Mouse (Mus musculus): ENCODE results near the gene Slc5a11. TPM values are rescaled to one million over a fixed set of nuclear protein-coding genes. Genes with fewer than 3 reads are reported as not detected.

Slc5a11 gene
- total and polyA plus RNA-seq, 3 experiments: not detected

DNA sequence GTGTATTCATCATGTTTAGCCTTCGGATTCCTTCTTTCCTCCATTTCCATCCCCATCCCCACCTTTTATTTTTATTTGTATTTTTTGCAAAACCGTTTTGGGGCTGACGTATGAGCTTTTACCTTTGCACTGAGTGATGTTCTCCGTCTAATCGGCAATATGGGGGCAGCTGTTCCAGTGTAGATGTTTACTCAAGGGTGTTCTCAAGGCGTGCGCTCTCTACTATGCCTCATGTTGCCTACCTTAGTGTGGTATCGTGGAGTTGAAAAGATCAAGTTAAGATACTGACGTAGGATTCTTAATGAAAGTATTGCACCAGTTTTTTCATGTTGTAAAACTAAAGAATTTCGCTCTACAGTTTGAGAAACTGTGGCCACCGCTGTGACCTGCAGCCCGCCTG lies 21.4 kb upstream of the Slc5a11 start:
- Histone ChIP-seq H3K27me3 (ENCODE audit: insufficient read depth, low read length) (no peaks in the 10 kb centered on the region), H3K4me3 (ENCODE audit: low read depth, low read length) (no peak overlapping the region), H3K4me1 (ENCODE audit: insufficient read depth, low read depth, low read length) (no peaks in the 10 kb centered on the region; the same call in 1 of the 2 replicates), H3K9me3 (replicated peaks) (no peaks in the 10 kb centered on the region), H3K36me3 (replicated peaks) (peaks cover 74% of the 10 kb centered on the region)
- TF ChIP-seq TAL1 (conservative IDR thresholded peaks at IDR 0.05; ENCODE audit: low read depth, low read length) (no peak), CTCF (IDR thresholded peaks at IDR 0.05; ENCODE audit: low read depth, low read length) (no peak), GATA2 (IDR thresholded peaks at IDR 0.05; ENCODE audit: borderline replicate concordance, low read depth, low read length) (no peak), GATA1 (IDR thresholded peaks at IDR 0.05; ENCODE audit: borderline replicate concordance, low read length) (no peak), POLR2AphosphoS5 (IDR thresholded peaks at IDR 0.05; ENCODE audit: insufficient replicate concordance, low read depth, low read length) (no peak)
- DNase-seq (ENCODE audit: low spot score): no peak
- no peak for ATAC-seq (ENCODE audit: extremely low read depth, insufficient number of reproducible peaks, low FRiP score, poor library complexity, severe bottlenecking)

GRCm38 (mm10) chr7:123194696-123195095 lies 19.9 kb upstream of the Slc5a11 start:
- TF ChIP-seq CTCF (IDR thresholded peaks at IDR 0.05; ENCODE audit: low read depth, low read length) (no peak), GATA1 (IDR thresholded peaks at IDR 0.05; ENCODE audit: borderline replicate concordance, low read length) (no peak), POLR2AphosphoS5 (IDR thresholded peaks at IDR 0.05; ENCODE audit: insufficient replicate concordance, low read depth, low read length) (no peak), TAL1 (conservative IDR thresholded peaks at IDR 0.05; ENCODE audit: low read depth, low read length) (no peak), GATA2 (IDR thresholded peaks at IDR 0.05; ENCODE audit: borderline replicate concordance, low read depth, low read length) (no peak)
- peaks cover 59% of the 10 kb centered on the region for H3K36me3 ChIP-seq (replicated peaks)
- H3K4me1 ChIP-seq (ENCODE audit: insufficient read depth, low read depth, low read length): no peaks in the 10 kb centered on the region; the same call in 1 of the 2 replicates
- H3K27me3 ChIP-seq (ENCODE audit: insufficient read depth, low read length): peaks cover 4% of the 10 kb centered on the region
- no peak for ATAC-seq (ENCODE audit: extremely low read depth, insufficient number of reproducible peaks, low FRiP score, poor library complexity, severe bottlenecking)
- no peak overlapping the region for H3K4me3 ChIP-seq (ENCODE audit: low read depth, low read length)
- no peaks in the 10 kb centered on the region for H3K9me3 ChIP-seq (replicated peaks)
- DNase-seq (ENCODE audit: low spot score): no peak

- Histone ChIP-seq H3K4me1 (ENCODE audit: insufficient read depth, low read depth, low read length) (no peaks in the 10 kb centered on the region; the same call in 1 of the 2 replicates), H3K4me3 (ENCODE audit: low read depth, low read length) (no peak overlapping the region), H3K36me3 (replicated peaks) (peaks cover 42% of the 10 kb centered on the region), H3K27me3 (ENCODE audit: insufficient read depth, low read length) (peaks cover 6% of the 10 kb centered on the region), H3K9me3 (replicated peaks) (no peaks in the 10 kb centered on the region)
- ATAC-seq (ENCODE audit: extremely low read depth, insufficient number of reproducible peaks, low FRiP score, poor library complexity, severe bottlenecking) (no peak), DNase-seq (ENCODE audit: low spot score) (no peak)
- TF ChIP-seq TAL1 (conservative IDR thresholded peaks at IDR 0.05; ENCODE audit: low read depth, low read length) (no peak), CTCF (IDR thresholded peaks at IDR 0.05; ENCODE audit: low read depth, low read length) (no peak), GATA1 (IDR thresholded peaks at IDR 0.05; ENCODE audit: borderline replicate concordance, low read length) (no peak), POLR2AphosphoS5 (IDR thresholded peaks at IDR 0.05; ENCODE audit: insufficient replicate concordance, low read depth, low read length) (no peak), GATA2 (IDR thresholded peaks at IDR 0.05; ENCODE audit: borderline replicate concordance, low read depth, low read length) (no peak)
Observed at GRCm38 (mm10) chr7:123196432-123196831, 18.1 kb upstream of the Slc5a11 start.

- H3K9me3 ChIP-seq (replicated peaks): no peaks in the 10 kb centered on the region
- H3K27me3 ChIP-seq (ENCODE audit: insufficient read depth, low read length): peaks cover 19% of the 10 kb centered on the region
- no peaks in the 10 kb centered on the region; the same call in 1 of the 2 replicates for H3K4me1 ChIP-seq (ENCODE audit: insufficient read depth, low read depth, low read length)
- H3K4me3 ChIP-seq (ENCODE audit: low read depth, low read length): no peak overlapping the region
- TF ChIP-seq TAL1 (conservative IDR thresholded peaks at IDR 0.05; ENCODE audit: low read depth, low read length) (no peak), GATA2 (IDR thresholded peaks at IDR 0.05; ENCODE audit: borderline replicate concordance, low read depth, low read length) (no peak), CTCF (IDR thresholded peaks at IDR 0.05; ENCODE audit: low read depth, low read length) (no peak), GATA1 (IDR thresholded peaks at IDR 0.05; ENCODE audit: borderline replicate concordance, low read length) (no peak), POLR2AphosphoS5 (IDR thresholded peaks at IDR 0.05; ENCODE audit: insufficient replicate concordance, low read depth, low read length) (no peak)
- peaks cover 21% of the 10 kb centered on the region for H3K36me3 ChIP-seq (replicated peaks)
- DNase-seq (ENCODE audit: low spot score) (no peak), ATAC-seq (ENCODE audit: extremely low read depth, insufficient number of reproducible peaks, low FRiP score, poor library complexity, severe bottlenecking) (no peak)
Observed at GRCm38 (mm10) chr7:123198695-123199094, 15.9 kb upstream of the Slc5a11 start.

GRCm38 (mm10) chr7:123199151-123199550 lies 15.4 kb upstream of the Slc5a11 start:
- no peak for ATAC-seq (ENCODE audit: extremely low read depth, insufficient number of reproducible peaks, low FRiP score, poor library complexity, severe bottlenecking)
- TF ChIP-seq GATA1 (IDR thresholded peaks at IDR 0.05; ENCODE audit: borderline replicate concordance, low read length) (no peak), TAL1 (conservative IDR thresholded peaks at IDR 0.05; ENCODE audit: low read depth, low read length) (no peak), POLR2AphosphoS5 (IDR thresholded peaks at IDR 0.05; ENCODE audit: insufficient replicate concordance, low read depth, low read length) (no peak), GATA2 (IDR thresholded peaks at IDR 0.05; ENCODE audit: borderline replicate concordance, low read depth, low read length) (no peak), CTCF (IDR thresholded peaks at IDR 0.05; ENCODE audit: low read depth, low read length) (no peak)
- Histone ChIP-seq H3K9me3 (replicated peaks) (no peaks in the 10 kb centered on the region), H3K36me3 (replicated peaks) (peaks cover 18% of the 10 kb centered on the region), H3K4me1 (ENCODE audit: insufficient read depth, low read depth, low read length) (no peaks in the 10 kb centered on the region; the same call in 1 of the 2 replicates), H3K4me3 (ENCODE audit: low read depth, low read length) (no peak overlapping the region), H3K27me3 (ENCODE audit: insufficient read depth, low read length) (peaks cover 19% of the 10 kb centered on the region)
- DNase-seq (ENCODE audit: low spot score): no peak

DNA sequence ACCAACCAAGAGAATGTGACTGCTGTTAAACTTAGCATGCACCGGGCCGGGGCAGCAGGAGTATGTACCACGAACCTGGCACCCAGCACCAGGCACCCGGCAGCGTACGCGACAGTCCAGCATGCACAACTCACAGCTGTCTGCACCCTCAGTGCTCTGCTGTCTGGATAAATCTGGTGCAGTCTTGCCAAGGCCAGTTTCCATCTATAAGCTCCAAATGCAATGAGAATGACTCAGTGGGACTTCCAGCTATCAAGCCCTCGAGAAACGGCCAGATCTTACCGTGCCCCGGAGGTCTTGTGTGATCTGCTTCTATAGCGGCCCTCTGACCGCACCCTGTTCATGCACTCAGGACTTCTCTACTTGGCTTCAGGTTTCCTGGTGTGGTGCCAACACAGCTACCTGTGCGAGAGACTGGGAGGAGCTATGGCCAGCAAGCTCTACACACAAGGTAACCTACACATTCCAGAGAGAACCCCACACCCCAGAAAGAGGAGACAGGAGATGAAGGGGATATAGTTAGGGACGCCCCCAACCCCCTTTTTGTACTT lies 14.8 kb upstream of the Slc5a11 start:
- H3K27me3 ChIP-seq (ENCODE audit: insufficient read depth, low read length): peaks cover 19% of the 10 kb centered on the region
- ATAC-seq (ENCODE audit: extremely low read depth, insufficient number of reproducible peaks, low FRiP score, poor library complexity, severe bottlenecking) (no peak), DNase-seq (ENCODE audit: low spot score) (no peak)
- H3K36me3 ChIP-seq (replicated peaks): peaks cover 15% of the 10 kb centered on the region
- no peak for TF ChIP-seq CTCF (IDR thresholded peaks at IDR 0.05; ENCODE audit: low read depth, low read length)
- TF ChIP-seq POLR2AphosphoS5 (IDR thresholded peaks at IDR 0.05; ENCODE audit: insufficient replicate concordance, low read depth, low read length): no peak
- TF ChIP-seq TAL1 (conservative IDR thresholded peaks at IDR 0.05; ENCODE audit: low read depth, low read length): no peak
- no peak for TF ChIP-seq GATA2 (IDR thresholded peaks at IDR 0.05; ENCODE audit: borderline replicate concordance, low read depth, low read length)
- no peak for TF ChIP-seq GATA1 (IDR thresholded peaks at IDR 0.05; ENCODE audit: borderline replicate concordance, low read length)
- no peaks in the 10 kb centered on the region for H3K9me3 ChIP-seq (replicated peaks)
- no peaks in the 10 kb centered on the region; the same call in 1 of the 2 replicates for H3K4me1 ChIP-seq (ENCODE audit: insufficient read depth, low read depth, low read length)
- no peak overlapping the region for H3K4me3 ChIP-seq (ENCODE audit: low read depth, low read length)
